ENCODE assay signal across 11 mouse cellular contexts in genomic region chr4:125119070-125119469, GRCm38 (mm10). TPM values are rescaled to one million over a fixed set of nuclear protein-coding genes. Genes with fewer than 3 reads are reported as not detected.
DNase-seq lines count a peak whose midpoint lies in the region; ATAC-seq lines count a peak whose summit lies in the region.
"Had no signal": no experiment of that assay in that cellular context is flagged by ENCODE, and none has a peak within 500 bp of the region (broad histone marks: within the 10 kb centered on the region; RNA-seq: fewer than 3 reads in every experiment).

No protein-coding gene starts in this region.

- H3K4me1 ChIP-seq in hindbrain, embryonic 10.5 days (replicated peaks): peaks cover 43% of the 10 kb centered on the region
- peaks cover 39% of the 10 kb centered on the region for H3K4me1 ChIP-seq in hindbrain, embryonic 13.5 days (replicated peaks)
- H3K4me1 ChIP-seq in midbrain, embryonic 14.5 days (ENCODE audit: control insufficient read depth, insufficient read depth, low read length): peaks cover 5% of the 10 kb centered on the region; the same call in 1 of the 2 replicates
- H3K4me1 ChIP-seq in midbrain, embryonic 13.5 days (replicated peaks): peaks cover 13% of the 10 kb centered on the region
- H3K4me1 ChIP-seq in embryonic facial prominence, embryonic 11.5 days (ENCODE audit: control insufficient read depth, insufficient read depth, low read length): no peaks in the 10 kb centered on the region

- 26% methylated on average over 10 of the region's 10 CpGs for WGBS in hindbrain, embryonic 10.5 days
- 29% methylated on average over 10 of the region's 10 CpGs for WGBS in hindbrain, embryonic 13.5 days
- WGBS in midbrain, embryonic 14.5 days: 22% methylated on average over 10 of the region's 10 CpGs
- WGBS in midbrain, embryonic 13.5 days: 25% methylated on average over 10 of the region's 10 CpGs
- 24% methylated on average over 10 of the region's 10 CpGs for WGBS in embryonic facial prominence, embryonic 11.5 days

- H3K27ac ChIP-seq in hindbrain, embryonic 10.5 days: no peak overlapping the region
- no peak overlapping the region for H3K27ac ChIP-seq in hindbrain, embryonic 13.5 days
- no peak overlapping the region for H3K27ac ChIP-seq in midbrain, embryonic 14.5 days (replicated peaks; ENCODE audit: low read depth, low read length)
- H3K27ac ChIP-seq in midbrain, embryonic 13.5 days: no peak overlapping the region
- no peak overlapping the region for H3K27ac ChIP-seq in embryonic facial prominence, embryonic 11.5 days (replicated peaks; ENCODE audit: low read depth, low read length)
- H3K27ac ChIP-seq: embryonic facial prominence, embryonic 13.5 days; limb, embryonic 15.5 days had no signal

- H3K27me3 ChIP-seq in hindbrain, embryonic 10.5 days (ENCODE audit: insufficient read depth, poor library complexity, severe bottlenecking): peaks cover 6% of the 10 kb centered on the region
- H3K27me3 ChIP-seq in hindbrain, embryonic 13.5 days: 0 out of 2 replicates have a peak, but pooled peaks cover under 1% of the 10 kb centered on the region
- no peaks in the 10 kb centered on the region for H3K27me3 ChIP-seq in midbrain, embryonic 14.5 days (ENCODE audit: control insufficient read depth, insufficient read depth, low read length)
- H3K27me3 ChIP-seq in midbrain, embryonic 13.5 days: 0 out of 2 replicates have a peak, but pooled peaks cover 3% of the 10 kb centered on the region
- H3K27me3 ChIP-seq in embryonic facial prominence, embryonic 11.5 days (ENCODE audit: control insufficient read depth, insufficient read depth, low read length): no peaks in the 10 kb centered on the region
- H3K27me3 ChIP-seq: embryonic facial prominence, embryonic 13.5 days; limb, embryonic 15.5 days had no signal

- peak; percentile 56 for DNase-seq in hindbrain, embryonic 10.5 days (ENCODE audit: low spot score)
- peak; percentile 54 for DNase-seq in midbrain, embryonic 14.5 days
- peak; percentile 49 for DNase-seq in embryonic facial prominence, embryonic 11.5 days (ENCODE audit: low spot score)
- peak; percentile 41 for DNase-seq in thymus, postnatal 25 days
- no peak for DNase-seq in lung, postnatal 14 days
- DNase-seq: right cerebral cortex, postnatal 25 days had no signal

- no peak overlapping the region for H3K4me3 ChIP-seq in hindbrain, embryonic 10.5 days
- no peak overlapping the region for H3K4me3 ChIP-seq in hindbrain, embryonic 13.5 days
- no peak overlapping the region for H3K4me3 ChIP-seq in midbrain, embryonic 14.5 days (replicated peaks; ENCODE audit: low read depth, low read length)
- H3K4me3 ChIP-seq in midbrain, embryonic 13.5 days (replicated peaks): no peak overlapping the region
- no peak overlapping the region for H3K4me3 ChIP-seq in embryonic facial prominence, embryonic 11.5 days (ENCODE audit: low read depth, low read length)
- H3K4me3 ChIP-seq: embryonic facial prominence, embryonic 13.5 days; limb, embryonic 15.5 days had no signal

- H3K4me2 ChIP-seq in hindbrain, embryonic 13.5 days: no peak overlapping the region
- no peak overlapping the region for H3K4me2 ChIP-seq in midbrain, embryonic 14.5 days (ENCODE audit: low read length)
- H3K4me2 ChIP-seq in midbrain, embryonic 13.5 days (replicated peaks): no peak overlapping the region
- H3K4me2 ChIP-seq in embryonic facial prominence, embryonic 11.5 days (ENCODE audit: low read depth, low read length): no peak overlapping the region
- H3K4me2 ChIP-seq: embryonic facial prominence, embryonic 13.5 days; limb, embryonic 15.5 days had no signal

- H3K36me3 ChIP-seq in hindbrain, embryonic 10.5 days: 0 out of 2 replicates have a peak, but pooled peaks cover 5% of the 10 kb centered on the region
- no peaks in the 10 kb centered on the region for H3K36me3 ChIP-seq in hindbrain, embryonic 13.5 days
- H3K36me3 ChIP-seq in midbrain, embryonic 14.5 days (ENCODE audit: control insufficient read depth, insufficient read depth, low read length): no peaks in the 10 kb centered on the region
- H3K36me3 ChIP-seq in midbrain, embryonic 13.5 days: no peaks in the 10 kb centered on the region
- no peaks in the 10 kb centered on the region for H3K36me3 ChIP-seq in embryonic facial prominence, embryonic 11.5 days (replicated peaks; ENCODE audit: control insufficient read depth, insufficient read depth, low read depth, low read length)

- H3K9me3 ChIP-seq in hindbrain, embryonic 10.5 days: no peaks in the 10 kb centered on the region
- H3K9me3 ChIP-seq in hindbrain, embryonic 13.5 days: no peaks in the 10 kb centered on the region
- H3K9me3 ChIP-seq in midbrain, embryonic 14.5 days (ENCODE audit: control insufficient read depth, low read length): no peaks in the 10 kb centered on the region
- H3K9me3 ChIP-seq in midbrain, embryonic 13.5 days: no peaks in the 10 kb centered on the region
- H3K9me3 ChIP-seq in embryonic facial prominence, embryonic 11.5 days (replicated peaks; ENCODE audit: control insufficient read depth, low read length): no peaks in the 10 kb centered on the region
- H3K9me3 ChIP-seq: embryonic facial prominence, embryonic 13.5 days; limb, embryonic 15.5 days had no signal

- H3K9ac ChIP-seq in hindbrain, embryonic 13.5 days: no peak overlapping the region
- no peak overlapping the region for H3K9ac ChIP-seq in midbrain, embryonic 14.5 days (replicated peaks; ENCODE audit: low read length)
- no peak overlapping the region for H3K9ac ChIP-seq in midbrain, embryonic 13.5 days (replicated peaks)
- H3K9ac ChIP-seq in embryonic facial prominence, embryonic 11.5 days (replicated peaks; ENCODE audit: low read length): no peak overlapping the region
- H3K9ac ChIP-seq: embryonic facial prominence, embryonic 13.5 days; limb, embryonic 15.5 days had no signal

- ATAC-seq in hindbrain, embryonic 13.5 days (ENCODE audit: low FRiP score): no peak
- ATAC-seq in midbrain, embryonic 14.5 days (ENCODE audit: low FRiP score, low TSS enrichment): no peak
- ATAC-seq in midbrain, embryonic 13.5 days: no peak
- no peak for ATAC-seq in embryonic facial prominence, embryonic 11.5 days (replicated peaks; ENCODE audit: insufficient number of reproducible peaks, low FRiP score, low TSS enrichment, low read depth)
- no peak for ATAC-seq in inflammation-experienced regulatory T-cells, adult 6 months

RNA-seq across cellular contexts. Expression of gene Zc3h12a, which starts 8.6 kb away (rescaled TPM):
- polyA plus RNA-seq in hindbrain, embryonic 10.5 days (2016; fragmentation: Nextera tagmentation; extraction: Ambion mirVana): 0.20 and 0.65 TPM in 2 replicates
- polyA plus RNA-seq in hindbrain, embryonic 13.5 days (2015; fragmentation: Nextera tagmentation; extraction: Ambion mirVana): 0.18 and 0.19 TPM in 2 replicates
- 0.22 and 0.46 TPM in 2 replicates for polyA plus RNA-seq in midbrain, embryonic 14.5 days (2014; fragmentation: Nextera tagmentation; extraction: Ambion mirVana)
- polyA plus RNA-seq in midbrain, embryonic 13.5 days (2015; fragmentation: Nextera tagmentation; extraction: Ambion mirVana): 0.06 and 0.31 TPM in 2 replicates
- polyA plus RNA-seq in embryonic facial prominence, embryonic 11.5 days (2014; fragmentation: Nextera tagmentation; extraction: Ambion mirVana): 0.31 and 0.45 TPM in 2 replicates
- polyA plus RNA-seq in inflammation-experienced regulatory T-cells, adult 6 months (2017; shearing (Covaris generic)): 1 to 10 TPM; 4.6 to 6.5 (median 6.5) TPM

RNA-seq across cellular contexts. Expression of gene Meaf6, which starts 34.1 kb away (rescaled TPM):
- polyA plus RNA-seq in hindbrain, embryonic 10.5 days (2016; fragmentation: Nextera tagmentation; extraction: Ambion mirVana): 85.1 and 92.8 TPM in 2 replicates
- polyA plus RNA-seq in hindbrain, embryonic 13.5 days (2015; fragmentation: Nextera tagmentation; extraction: Ambion mirVana): 162 and 174 TPM in 2 replicates
- 171 and 183 TPM in 2 replicates for polyA plus RNA-seq in midbrain, embryonic 14.5 days (2014; fragmentation: Nextera tagmentation; extraction: Ambion mirVana)
- 171 and 181 TPM in 2 replicates for polyA plus RNA-seq in midbrain, embryonic 13.5 days (2015; fragmentation: Nextera tagmentation; extraction: Ambion mirVana)
- polyA plus RNA-seq in embryonic facial prominence, embryonic 11.5 days (2014; fragmentation: Nextera tagmentation; extraction: Ambion mirVana): 103 and 104 TPM in 2 replicates
- polyA plus RNA-seq in inflammation-experienced regulatory T-cells, adult 6 months (2017; shearing (Covaris generic)): 10 to 100 TPM; 60.4 to 68.9 (median 64.1) TPM

RNA-seq across cellular contexts. Expression of gene Snip1, which starts 52.6 kb away (rescaled TPM):
- polyA plus RNA-seq in hindbrain, embryonic 10.5 days (2016; fragmentation: Nextera tagmentation; extraction: Ambion mirVana): 29.2 and 30.7 TPM in 2 replicates
- 23.7 and 24.3 TPM in 2 replicates for polyA plus RNA-seq in hindbrain, embryonic 13.5 days (2015; fragmentation: Nextera tagmentation; extraction: Ambion mirVana)
- 27.7 and 31.2 TPM in 2 replicates for polyA plus RNA-seq in midbrain, embryonic 14.5 days (2014; fragmentation: Nextera tagmentation; extraction: Ambion mirVana)
- polyA plus RNA-seq in midbrain, embryonic 13.5 days (2015; fragmentation: Nextera tagmentation; extraction: Ambion mirVana): 25.1 and 28.5 TPM in 2 replicates
- polyA plus RNA-seq in embryonic facial prominence, embryonic 11.5 days (2014; fragmentation: Nextera tagmentation; extraction: Ambion mirVana): 43.1 and 45.3 TPM in 2 replicates
- polyA plus RNA-seq in inflammation-experienced regulatory T-cells, adult 6 months (2017; shearing (Covaris generic)): 1 to 10 TPM; 7.7 to 8.8 (median 8.5) TPM

RNA-seq across cellular contexts. Expression of gene Dnali1, which starts 53.6 kb away (rescaled TPM):
- polyA plus RNA-seq in hindbrain, embryonic 10.5 days (2016; fragmentation: Nextera tagmentation; extraction: Ambion mirVana): 0.36 and 0.92 TPM in 2 replicates
- 0.79 and 1.8 TPM in 2 replicates for polyA plus RNA-seq in hindbrain, embryonic 13.5 days (2015; fragmentation: Nextera tagmentation; extraction: Ambion mirVana)
- 0.92 and 1.0 TPM in 2 replicates for polyA plus RNA-seq in midbrain, embryonic 14.5 days (2014; fragmentation: Nextera tagmentation; extraction: Ambion mirVana)
- 0.45 and 0.89 TPM in 2 replicates for polyA plus RNA-seq in midbrain, embryonic 13.5 days (2015; fragmentation: Nextera tagmentation; extraction: Ambion mirVana)
- polyA plus RNA-seq in embryonic facial prominence, embryonic 11.5 days (2014; fragmentation: Nextera tagmentation; extraction: Ambion mirVana): 0.22 and 0.35 TPM in 2 replicates
- polyA plus RNA-seq in inflammation-experienced regulatory T-cells, adult 6 months (2017; shearing (Covaris generic)): not detected
- polyA plus RNA-seq: embryonic facial prominence, embryonic 13.5 days had no signal
